Mouse (Mus musculus): ENCODE measurements at regions not wholly inside any gene's neighbourhood (a gene's known extent, or its start where the extent isn't known, plus 50 kb on each side); places are given as distances from the start of the nearest gene placed in this dataset.

GRCm38 (mm10) chr9:68486646-68487045, 166.9 kb upstream of the Rora start:
- intact Hi-C loops (cut with DNase I) = no loop called here
- Histone ChIP-seq H3K27ac (no peak overlapping the region), H3K4me3 (no peak overlapping the region)
- DNase-seq (ENCODE audit: extremely low spot score in 1 of 2, low spot score in 2 of 2) = no peak
- no peak for TF ChIP-seq CTCF (IDR thresholded peaks at IDR 0.05)

- intact Hi-C loops (cut with DNase I) = no loop called here
- H3K27ac ChIP-seq = no peak overlapping the region
- no peak for TF ChIP-seq CTCF (IDR thresholded peaks at IDR 0.05)
- DNase-seq (ENCODE audit: extremely low spot score in 1 of 2, low spot score in 2 of 2) = no peak
- H3K4me3 ChIP-seq = no peak overlapping the region
Measured at GRCm38 (mm10) chr9:68491151-68491550, 162.4 kb upstream of the Rora start.

- TF ChIP-seq CTCF (IDR thresholded peaks at IDR 0.05) = no peak
- Histone ChIP-seq H3K27ac (no peak overlapping the region), H3K4me3 (no peak overlapping the region)
- intact Hi-C loops (cut with DNase I) = no loop called here
- DNase-seq (ENCODE audit: extremely low spot score in 1 of 2, low spot score in 2 of 2) = no peak
Measured at GRCm38 (mm10) chr9:68521218-68521617, 132.4 kb upstream of the Rora start.

- intact Hi-C loops (cut with DNase I) = no loop called here
- Histone ChIP-seq H3K27ac (no peak overlapping the region), H3K4me3 (no peak overlapping the region)
- no peak for TF ChIP-seq CTCF (IDR thresholded peaks at IDR 0.05)
- DNase-seq (ENCODE audit: extremely low spot score in 1 of 2, low spot score in 2 of 2) = no peak
Measured at GRCm38 (mm10) chr9:68561767-68562552, 91.6 kb upstream of the Rora start.

- DNase-seq (ENCODE audit: extremely low spot score in 1 of 2, low spot score in 2 of 2) = no peak
- intact Hi-C loops (cut with DNase I) = no loop called here
- no peak for TF ChIP-seq CTCF (IDR thresholded peaks at IDR 0.05)
Measured at GRCm38 (mm10) chr9:68563206-68563605, 90.4 kb upstream of the Rora start.

GRCm38 (mm10) chr9:68585751-68586150, 67.8 kb upstream of the Rora start:
- no peak for TF ChIP-seq CTCF (IDR thresholded peaks at IDR 0.05)
- H3K4me3 ChIP-seq = no peak overlapping the region
- DNase-seq (ENCODE audit: extremely low spot score in 1 of 2, low spot score in 2 of 2) = no peak
- intact Hi-C loops (cut with DNase I) = no loop called here
- no peak overlapping the region for H3K27ac ChIP-seq

More at GRCm38 (mm10) chr9:68563206-68563605, 90.4 kb upstream of the Rora start:
- H3K4me3 ChIP-seq = no peak overlapping the region
- H3K27ac ChIP-seq = no peak overlapping the region

GRCm38 (mm10) chr9:68591023-68591422, 62.6 kb upstream of the Rora start:
- no peak overlapping the region for H3K27ac ChIP-seq
- intact Hi-C loops (cut with DNase I) = no loop called here
- no peak for DNase-seq (ENCODE audit: extremely low spot score in 1 of 2, low spot score in 2 of 2)
- TF ChIP-seq CTCF (IDR thresholded peaks at IDR 0.05) = no peak
- H3K4me3 ChIP-seq = no peak overlapping the region

GRCm38 (mm10) chr9:68592976-68593375, 60.6 kb upstream of the Rora start:
- no peak for TF ChIP-seq CTCF (IDR thresholded peaks at IDR 0.05)
- DNase-seq (ENCODE audit: extremely low spot score in 1 of 2, low spot score in 2 of 2) = no peak
- intact Hi-C loops (cut with DNase I) = no loop called here
- Histone ChIP-seq H3K4me3 (no peak overlapping the region), H3K27ac (no peak overlapping the region)

GRCm38 (mm10) chr9:68594586-68594985, 59.0 kb upstream of the Rora start:
- Histone ChIP-seq H3K4me3 (no peak overlapping the region), H3K27ac (no peak overlapping the region)
- intact Hi-C loops (cut with DNase I) = no loop called here
- TF ChIP-seq CTCF (IDR thresholded peaks at IDR 0.05) = no peak
- no peak for DNase-seq (ENCODE audit: extremely low spot score in 1 of 2, low spot score in 2 of 2)

Data from left cerebral cortex, adult 2 months (tissue).